Mouse (Mus musculus) testis, adult 2 months (tissue): ENCODE data around the gene Adamts7. TPM values are rescaled to one million over a fixed set of nuclear protein-coding genes. Genes with fewer than 3 reads are reported as not detected.

ENCODE experiments used
- H3K27ac ChIP-seq: fragments of 200-500 bp; 2 replicates; pipeline ENCODE4 v1.5.1; 2012; ENCODE audit warnings: low read depth, low read length; ENCODE audit not compliant: control insufficient read depth, insufficient read depth
- H3K27me3 ChIP-seq: fragments of 200-500 bp; 2 replicates; pipeline ENCODE4 v1.6.1; 2012; ENCODE audit warnings: mild to moderate bottlenecking, low read length, moderate library complexity; ENCODE audit not compliant: control insufficient read depth, insufficient read depth
- H3K36me3 ChIP-seq: fragments of 200-500 bp; 2 replicates; pipeline ENCODE4 v1.6.1; 2012; ENCODE audit warnings: mild to moderate bottlenecking, low read length; ENCODE audit not compliant: control insufficient read depth, insufficient read depth
- H3K4me1 ChIP-seq: fragments of 200-500 bp; 2 replicates; pipeline ENCODE4 v1.6.1; 2012; ENCODE audit warnings: low read length; ENCODE audit not compliant: control insufficient read depth, insufficient read depth
- H3K4me3 ChIP-seq: fragments of 200-500 bp; 2 replicates; pipeline ENCODE4 v1.5.1; 2012; ENCODE audit warnings: low read depth, mild to moderate bottlenecking, low read length, moderate library complexity, mixed read lengths; ENCODE audit not compliant: control insufficient read depth
- CTCF ChIP-seq: fragments of 200-500 bp; IDR thresholded peaks from 2 replicates; pipeline ENCODE4 v1.5.1; 2012; ENCODE audit warnings: low read depth, mild to moderate bottlenecking, inconsistent platforms, low read length, moderate library complexity; ENCODE audit not compliant: control insufficient read depth, insufficient read depth, insufficient replicate concordance
- POLR2A ChIP-seq: fragments of 200-500 bp; IDR thresholded peaks from 2 replicates; pipeline ENCODE4 v1.6.1; 2012; ENCODE audit warnings: low read depth, mild to moderate bottlenecking, inconsistent platforms, low read length, moderate library complexity; ENCODE audit not compliant: control insufficient read depth
- polyA plus RNA-seq: library from polyadenylated mRNA; depleted of rRNA; stranded (reverse); fragments of >200 nt; gene quantifications from 2 replicates; pipeline ENCODE4 v1.2.3, GENCODE M21; 2012

Gene Adamts7
- polyA plus RNA-seq, 1 experiment = 5.3 TPM

DNA sequence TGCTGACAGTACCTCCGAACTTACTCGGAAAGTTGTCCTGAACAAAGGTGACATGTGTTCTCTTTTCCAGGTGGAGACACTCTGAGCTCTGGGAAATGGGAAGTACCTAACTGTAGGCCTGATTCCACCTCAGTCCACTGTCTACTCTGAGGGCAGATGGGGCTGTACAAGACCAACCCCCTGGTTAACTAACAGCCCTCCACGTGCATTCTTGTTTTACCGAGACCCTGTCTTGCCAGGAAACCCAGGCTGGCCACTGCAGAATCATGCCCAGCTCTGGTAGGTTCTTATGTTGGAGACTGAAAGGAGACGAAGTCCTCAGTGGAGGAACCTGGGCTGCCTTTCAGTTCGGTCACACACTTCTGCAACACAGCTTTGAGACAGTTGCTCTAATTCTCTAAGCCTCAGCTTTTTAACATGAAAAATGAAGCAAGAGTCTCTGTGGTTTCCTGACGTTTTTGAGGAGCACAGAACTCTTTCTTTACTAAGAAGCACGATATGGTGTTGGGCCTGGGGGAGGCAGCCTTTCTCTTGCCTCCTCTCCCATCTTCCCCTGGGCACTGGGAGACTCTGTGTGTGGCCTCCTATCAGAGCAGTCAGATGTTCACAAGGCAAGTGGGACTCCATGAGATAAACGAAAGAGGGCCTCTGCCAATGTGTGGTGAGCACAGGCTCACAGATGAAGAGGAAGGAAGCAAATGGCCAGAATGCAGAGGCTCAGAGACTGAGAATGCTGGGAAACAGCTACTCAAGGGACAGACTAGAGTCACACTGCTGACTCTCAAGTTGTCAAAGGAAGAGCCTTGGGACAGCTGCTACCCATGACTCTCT lies 74.6 kb downstream of the Adamts7 start:
- H3K36me3 ChIP-seq = no peaks in the 10 kb centered on the region
- H3K27me3 ChIP-seq = no peaks in the 10 kb centered on the region
- no peaks in the 10 kb centered on the region for H3K4me1 ChIP-seq
- peak overlapping the region; percentile 30; the same call in 1 of the 2 replicates for H3K27ac ChIP-seq
- H3K4me3 ChIP-seq = no peak overlapping the region
- no peak for TF ChIP-seq CTCF
- no peak for TF ChIP-seq POLR2A

DNA sequence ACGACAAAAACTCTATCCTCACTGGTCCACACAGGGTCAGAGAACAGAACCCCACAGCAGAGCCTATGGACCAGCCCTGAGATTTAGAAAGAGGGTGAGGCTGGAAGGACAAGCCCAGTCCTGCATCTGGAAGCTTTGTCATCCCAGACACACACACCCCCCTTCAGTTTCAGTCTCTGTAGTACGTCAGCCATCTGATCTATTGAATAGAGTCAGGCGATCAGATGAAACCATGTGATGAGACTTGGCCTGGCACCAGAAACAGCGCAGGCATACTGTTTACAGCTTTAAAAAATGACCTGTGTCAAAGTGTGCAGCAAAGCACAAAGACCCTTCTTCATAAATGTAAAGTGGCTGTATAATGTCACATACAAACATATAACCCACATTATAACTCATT lies 77.7 kb downstream of the Adamts7 start:
- Histone ChIP-seq H3K4me3 (no peak overlapping the region), H3K4me1 (no peaks in the 10 kb centered on the region), H3K27ac (no peak overlapping the region), H3K27me3 (no peaks in the 10 kb centered on the region), H3K36me3 (no peaks in the 10 kb centered on the region)
- TF ChIP-seq POLR2A (no peak), CTCF (no peak)

GRCm38 (mm10) chr9:90241041-90241440 lies 78.2 kb downstream of the Adamts7 start:
- no peaks in the 10 kb centered on the region for H3K36me3 ChIP-seq
- no peak overlapping the region for H3K27ac ChIP-seq
- H3K4me1 ChIP-seq = no peaks in the 10 kb centered on the region
- H3K27me3 ChIP-seq = no peaks in the 10 kb centered on the region
- H3K4me3 ChIP-seq = no peak overlapping the region
- TF ChIP-seq CTCF = no peak
- no peak for TF ChIP-seq POLR2A

DNA sequence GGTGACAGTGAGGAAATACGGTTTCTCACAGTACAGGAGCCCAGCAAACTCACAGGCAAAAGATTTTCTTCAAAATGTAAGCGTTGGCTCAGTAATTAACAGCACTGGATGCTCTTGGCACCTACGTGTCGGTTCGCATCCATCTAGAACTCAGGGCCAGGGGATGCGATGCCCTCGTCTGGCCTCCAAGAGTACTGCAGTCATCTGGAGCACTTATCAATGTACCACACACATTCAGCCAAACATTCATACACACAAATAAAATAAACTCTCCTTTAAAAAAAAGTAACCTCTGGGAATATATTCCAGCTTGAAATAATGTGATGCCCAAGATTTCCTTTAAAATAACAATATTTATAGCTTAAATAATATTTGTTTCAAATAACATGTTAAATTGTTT lies 78.7 kb downstream of the Adamts7 start:
- no peaks in the 10 kb centered on the region for H3K27me3 ChIP-seq
- H3K36me3 ChIP-seq = no peaks in the 10 kb centered on the region
- TF ChIP-seq CTCF (peak; percentile 48; the same call in 1 of the 2 replicates), POLR2A (no peak)
- no peaks in the 10 kb centered on the region for H3K4me1 ChIP-seq
- H3K4me3 ChIP-seq = no peak overlapping the region
- H3K27ac ChIP-seq = no peak overlapping the region

GRCm38 (mm10) chr9:90242291-90242690 lies 79.4 kb downstream of the Adamts7 start:
- Histone ChIP-seq H3K27me3 (no peaks in the 10 kb centered on the region), H3K4me1 (no peaks in the 10 kb centered on the region), H3K27ac (no peak overlapping the region), H3K36me3 (no peaks in the 10 kb centered on the region), H3K4me3 (no peak overlapping the region)
- TF ChIP-seq POLR2A = no peak
- TF ChIP-seq CTCF = no peak

DNA sequence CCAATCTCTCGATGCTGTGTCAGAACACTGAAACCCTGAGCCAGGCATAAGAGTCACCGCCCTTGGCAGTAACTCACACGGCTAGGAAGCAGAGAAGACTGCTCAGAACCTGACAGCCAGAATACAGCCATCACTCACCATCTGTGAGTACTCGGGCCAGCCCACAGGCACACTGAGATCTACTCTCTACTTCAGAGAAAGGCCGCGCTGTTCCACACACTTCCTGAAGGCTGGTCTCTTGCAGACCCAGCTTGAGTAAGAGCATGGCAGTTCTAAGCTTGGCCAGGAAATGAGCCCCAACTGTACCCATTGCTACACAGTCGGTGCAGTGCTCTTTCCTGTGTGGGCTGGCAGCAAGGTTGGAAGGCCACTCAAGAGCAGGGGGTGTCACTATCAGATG lies 80.0 kb downstream of the Adamts7 start:
- Histone ChIP-seq H3K4me3 (no peak overlapping the region), H3K27me3 (no peaks in the 10 kb centered on the region), H3K36me3 (no peaks in the 10 kb centered on the region), H3K4me1 (no peaks in the 10 kb centered on the region), H3K27ac (peak overlapping the region; percentile 41; the same call in 1 of the 2 replicates)
- no peak for TF ChIP-seq POLR2A
- TF ChIP-seq CTCF = no peak

- H3K27ac ChIP-seq = no peak overlapping the region
- no peaks in the 10 kb centered on the region for H3K36me3 ChIP-seq
- H3K4me1 ChIP-seq = no peaks in the 10 kb centered on the region
- no peak overlapping the region for H3K4me3 ChIP-seq
- H3K27me3 ChIP-seq = no peaks in the 10 kb centered on the region
- TF ChIP-seq CTCF (no peak), POLR2A (no peak)
Observed at GRCm38 (mm10) chr9:90244301-90245151, 81.7 kb downstream of the Adamts7 start.
